Comparison of ENCODE assay signal across 8 mouse cellular contexts in genomic region chr11:111652882-111653281, GRCm38 (mm10).
DNase-seq lines count a peak whose midpoint lies in the region.

No protein-coding gene starts in this region.

- intact Hi-C loops in left cerebral cortex, postnatal 36 days (cut with DNase I), result loop anchor here (2.0 to 10.0 kb wide), 3 partner anchors 452 to 1514 kb away; no protein-coding TSS in a partner anchor

- DNase-seq in adrenal gland, postnatal 10 days, result peak; percentile 16
- DNase-seq in adrenal gland, adult 18-20 months (ENCODE audit: low spot score in 2 of 2), result no peak
- peak; percentile 22 to 24 for DNase-seq in left cerebral cortex, adult 18-20 months (ENCODE audit: low spot score in 2 of 2)
- no peak for DNase-seq in left cerebral cortex, postnatal 36 days (ENCODE audit: low spot score in 2 of 2)
- peak; percentile 47 for DNase-seq in brain, adult 2 months (ENCODE audit: low read depth, low spot score)
- peak; percentile 14 to 29 for DNase-seq in layer of hippocampus, postnatal 14 days (ENCODE audit: low spot score in 2 of 2)
- no peak for DNase-seq in spleen, postnatal 4 days (ENCODE audit: low spot score in 2 of 2)
- no peak for DNase-seq in thymus, postnatal 36 days

Comparison
In these comparisons a context has a peak if more than half of its experiments do, and no peak if none do; other contexts are left out.
1. DNase-seq: peak in adrenal gland, postnatal 10 days (single experiment), left cerebral cortex, adult 18-20 months (2 of 2), brain, adult 2 months (single experiment) and layer of hippocampus, postnatal 14 days (2 of 2); none in adrenal gland, adult 18-20 months (0 of 2), left cerebral cortex, postnatal 36 days (0 of 2), spleen, postnatal 4 days (0 of 2) and thymus, postnatal 36 days (0 of 2).